Mouse (Mus musculus) C2C12 (cell line): ENCODE data around the gene Prpf19.

Experiments used
- CEBPB ChIP-seq: IDR thresholded peaks from one replicate; pipeline ENCODE4 v1.6.1; 2011; ENCODE audit warnings: low read depth, mild to moderate bottlenecking, control low read depth, moderate library complexity
- CTCF ChIP-seq: IDR thresholded peaks from one replicate; pipeline ENCODE4 v1.5.1; 2011; ENCODE audit not compliant: control insufficient read depth, insufficient read depth, insufficient read length
- FOSL1 ChIP-seq: IDR thresholded peaks from one replicate; pipeline ENCODE4 v1.8.0; 2011; ENCODE audit warnings: mild to moderate bottlenecking, low read length; ENCODE audit not compliant: poor library complexity, insufficient read depth, severe bottlenecking
- MAX ChIP-seq: IDR thresholded peaks from one replicate; pipeline ENCODE4 v1.6.1; 2011; ENCODE audit warnings: mild to moderate bottlenecking, control low read depth
- MYOD1 ChIP-seq: IDR thresholded peaks from one replicate; pipeline ENCODE4 v1.6.1; 2011; ENCODE audit warnings: low read depth; ENCODE audit not compliant: control insufficient read depth, insufficient read length
- MYOG ChIP-seq: IDR thresholded peaks from one replicate; pipeline ENCODE4 v1.6.1; 2011; ENCODE audit not compliant: control insufficient read depth, insufficient read length; ENCODE audit errors: extremely low read depth
- USF1 ChIP-seq: IDR thresholded peaks from one replicate; pipeline ENCODE4 v1.6.1; 2011; ENCODE audit warnings: low read depth, mild to moderate bottlenecking, control low read depth, moderate library complexity

GRCm38 (mm10) chr19:10948416-10948815, 53.4 kb downstream of the Prpf19 start:
- TF ChIP-seq CTCF (no peak), MAX (no peak), MYOG (no peak), CEBPB (no peak), USF1 (no peak), MYOD1 (no peak), FOSL1 (no peak)
